Mouse (Mus musculus): ENCODE results near the gene Slc4a11.

Gene Slc4a11

DNA sequence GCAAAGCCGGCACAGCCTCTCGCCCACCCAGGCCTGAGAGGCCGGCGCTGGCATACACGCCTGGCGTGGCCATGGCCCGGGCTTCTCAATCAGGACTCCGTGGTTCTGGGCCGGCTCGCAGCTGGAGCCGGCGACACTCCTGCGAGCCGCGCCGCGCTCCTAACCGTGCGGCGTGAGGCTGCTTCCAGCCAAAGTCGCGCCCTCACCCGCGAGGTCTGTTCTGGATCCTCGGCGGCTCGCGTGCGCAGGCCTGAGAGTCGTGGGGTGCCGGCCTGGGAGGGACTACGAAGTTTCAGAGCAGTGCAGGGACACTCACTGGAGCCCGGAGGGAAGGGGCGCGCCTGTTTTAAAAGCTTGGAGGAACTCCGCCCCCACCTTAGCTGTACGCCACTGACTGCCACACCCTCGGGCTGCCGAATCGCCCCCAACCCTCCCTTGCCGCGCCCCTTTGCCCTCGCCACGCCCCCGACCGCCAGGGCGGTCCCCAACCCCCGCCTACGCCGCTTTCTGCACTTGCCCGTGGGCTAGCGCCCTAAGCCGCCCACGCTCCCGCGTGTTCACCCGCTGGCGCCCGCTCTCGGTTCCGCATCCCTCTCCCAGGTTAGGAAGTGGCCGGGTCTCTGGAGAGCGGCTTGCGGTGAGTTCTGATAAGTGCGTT, at the start of gene Slc4a11:
Slc4a11 (minus strand) TSS at position 367 of the 658 bp plus-strand sequence.
- no peak for DNase-seq (ENCODE audit: low spot score)

DNA sequence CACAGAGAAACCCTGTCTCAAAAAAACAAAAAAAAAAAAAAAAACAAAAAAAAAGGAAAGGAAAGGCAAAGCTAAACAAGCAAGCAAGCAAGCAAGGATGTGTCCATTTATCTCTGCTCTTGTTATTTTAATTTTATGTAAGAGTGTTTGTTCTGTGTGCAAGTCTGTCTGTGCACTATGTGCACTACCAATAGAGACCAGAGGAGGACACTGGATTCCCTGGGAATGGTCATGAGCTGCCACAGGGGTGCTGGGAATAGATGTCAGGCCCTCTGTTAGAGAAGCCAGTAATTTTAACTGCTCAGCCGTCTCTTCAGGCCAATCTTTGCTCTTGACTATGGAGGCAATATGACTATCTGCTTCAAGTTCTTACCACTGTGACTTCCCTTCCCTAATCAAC, 46.3 kb upstream of the Slc4a11 start:
- DNase-seq (ENCODE audit: low spot score), result no peak

DNA sequence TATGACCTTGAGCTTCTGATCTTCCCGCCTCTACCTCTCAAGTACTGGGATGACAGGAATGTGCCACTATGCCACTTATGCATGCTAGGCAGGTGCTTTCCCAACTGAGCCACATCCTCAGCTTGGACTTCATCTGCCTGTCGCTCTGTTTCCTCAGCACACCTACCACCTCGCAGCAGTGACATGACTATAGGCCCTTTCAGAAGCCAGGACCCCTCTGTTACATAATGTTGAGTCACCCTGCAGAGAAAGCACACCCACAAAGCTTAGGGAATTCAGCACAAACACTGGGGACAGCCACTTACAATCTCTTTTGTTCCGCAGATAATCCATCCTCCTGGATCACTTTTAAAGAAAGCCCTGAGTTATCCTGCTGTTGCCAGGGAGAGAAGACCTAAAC, 42.8 kb upstream of the Slc4a11 start:
- no peak for DNase-seq (ENCODE audit: low spot score)

DNA sequence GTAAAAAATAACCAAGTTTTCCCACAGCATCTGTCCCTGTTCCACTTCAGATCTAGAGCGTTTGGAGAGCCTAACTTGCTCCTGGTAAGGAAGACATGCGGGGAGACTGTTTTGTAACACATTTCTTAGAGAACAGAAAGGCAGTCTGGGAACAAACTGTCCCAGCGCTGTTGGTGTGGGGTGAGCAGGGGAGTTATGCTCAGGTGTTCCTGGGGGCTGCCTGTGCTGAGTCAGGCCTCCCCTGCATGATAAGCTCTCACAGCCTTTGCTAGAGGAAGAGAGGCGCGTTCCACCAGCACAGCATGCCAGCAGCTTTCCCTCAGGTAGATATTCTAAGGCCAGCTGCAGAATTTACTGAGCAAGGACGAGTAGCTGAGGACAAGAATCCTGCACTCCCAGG, 40.7 kb upstream of the Slc4a11 start:
- no peak for DNase-seq (ENCODE audit: low spot score)

DNA sequence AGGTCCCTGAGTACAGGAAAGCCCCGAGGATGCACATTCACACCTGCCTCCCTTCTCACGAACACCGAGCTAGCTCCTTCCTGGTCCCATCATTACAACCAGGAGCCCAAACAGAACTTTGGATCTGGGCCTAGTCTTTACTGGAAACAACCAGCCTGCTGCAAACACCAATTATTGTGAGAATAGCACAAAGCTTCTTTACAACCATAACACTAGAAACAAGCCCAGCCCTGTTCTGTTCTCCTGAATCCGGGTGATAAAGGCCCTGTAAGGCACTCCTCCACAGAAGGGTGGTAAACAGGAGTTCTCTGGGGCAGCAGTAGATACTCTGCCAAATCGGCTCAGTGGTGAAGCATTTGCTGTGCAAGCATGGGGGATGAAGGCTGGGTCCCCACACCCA, 38.0 kb upstream of the Slc4a11 start:
- peak; percentile 32 for DNase-seq (ENCODE audit: low spot score)

DNA sequence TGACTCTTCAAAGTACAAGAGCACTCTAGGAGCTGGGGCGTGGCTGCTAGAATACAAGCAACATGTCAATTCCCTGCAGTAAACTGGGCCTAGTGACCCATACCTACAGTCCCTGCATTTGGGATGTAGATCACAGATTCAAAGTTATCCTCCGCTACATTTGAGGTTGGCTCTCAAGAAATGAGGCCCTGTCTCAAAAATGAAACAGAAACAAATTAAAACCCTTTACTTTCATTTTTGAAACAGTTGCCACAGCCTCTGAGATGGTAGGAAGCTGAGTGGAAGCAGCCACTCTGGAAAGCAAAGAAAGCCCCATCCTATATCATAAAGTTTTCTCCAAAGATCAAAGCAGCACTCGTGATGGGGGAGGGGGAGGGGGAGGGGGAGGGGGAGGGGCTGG, 36.1 kb upstream of the Slc4a11 start:
- no peak for DNase-seq (ENCODE audit: low spot score)

DNA sequence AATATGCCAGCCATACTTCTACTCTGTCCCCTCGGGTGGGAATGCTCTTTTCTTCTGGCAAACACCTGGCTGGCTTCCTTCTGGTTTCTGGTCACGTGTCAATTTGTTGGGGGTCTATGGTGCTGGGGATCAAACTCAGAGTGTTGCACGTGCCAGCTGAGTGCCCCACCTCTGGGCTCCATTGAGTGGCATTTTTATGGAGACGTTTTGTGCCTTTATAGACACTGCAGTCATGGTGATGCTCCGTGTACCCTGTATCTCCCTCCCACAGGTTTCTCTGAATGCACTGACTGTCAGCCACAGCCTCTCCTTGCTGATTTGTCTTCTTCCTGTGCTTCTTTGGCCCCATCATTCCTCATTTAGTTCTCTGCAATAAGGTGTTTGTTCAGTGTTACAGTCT, 34.5 kb upstream of the Slc4a11 start:
- DNase-seq (ENCODE audit: low spot score), result no peak

DNA sequence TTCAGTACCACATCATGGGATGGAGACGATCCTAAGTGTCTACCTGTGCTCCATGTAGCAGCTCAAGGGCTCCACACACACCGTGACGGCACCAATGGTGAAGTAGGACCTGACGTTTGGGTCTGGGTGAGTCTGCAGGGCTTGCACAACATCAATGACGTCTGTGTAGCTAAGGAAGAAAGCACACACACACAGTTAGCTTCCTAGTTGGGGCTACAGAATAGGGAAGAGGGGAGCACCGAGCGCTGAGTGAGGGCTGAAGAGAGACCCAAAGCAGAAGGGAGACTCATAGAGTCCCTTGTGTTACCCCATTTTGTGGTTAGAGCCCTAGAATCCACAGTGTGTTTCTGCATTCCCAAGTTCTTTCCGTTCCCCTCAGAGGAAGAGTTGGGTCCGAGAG, 33.4 kb upstream of the Slc4a11 start:
- no peak for DNase-seq (ENCODE audit: low spot score)

DNA sequence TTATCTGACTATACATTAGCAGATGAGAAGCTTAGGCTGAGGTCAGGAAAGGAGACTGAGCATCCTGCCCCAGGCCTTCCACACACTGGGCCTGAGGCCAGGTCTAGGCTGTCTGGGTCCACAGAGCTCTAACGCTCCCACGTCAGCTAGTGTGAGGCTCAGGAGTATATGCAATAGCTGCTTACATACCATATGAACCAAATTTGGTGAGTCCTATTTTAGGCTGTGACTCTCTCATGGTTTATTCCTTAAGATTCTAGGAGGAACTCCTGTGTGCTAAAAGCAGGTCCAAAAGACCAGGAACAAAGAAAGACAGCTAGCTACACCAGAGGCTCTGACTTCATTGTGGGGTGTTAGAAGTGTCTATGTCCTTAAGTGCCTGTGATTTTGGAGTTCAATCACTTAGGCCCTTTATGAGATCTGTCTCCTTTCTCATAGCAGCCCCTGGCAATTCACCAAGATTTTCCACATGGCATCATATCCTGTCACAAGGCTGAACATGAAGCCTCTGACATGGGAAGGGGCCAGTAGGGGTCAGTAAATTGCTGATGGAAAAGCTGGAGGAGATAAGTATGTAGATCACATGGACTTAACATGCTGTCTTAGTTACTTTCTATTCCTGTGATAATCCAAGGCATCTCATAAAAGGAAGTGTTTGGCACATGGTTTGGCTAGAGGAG, 31.7 kb upstream of the Slc4a11 start:
- DNase-seq (ENCODE audit: low spot score), result no peak

DNA sequence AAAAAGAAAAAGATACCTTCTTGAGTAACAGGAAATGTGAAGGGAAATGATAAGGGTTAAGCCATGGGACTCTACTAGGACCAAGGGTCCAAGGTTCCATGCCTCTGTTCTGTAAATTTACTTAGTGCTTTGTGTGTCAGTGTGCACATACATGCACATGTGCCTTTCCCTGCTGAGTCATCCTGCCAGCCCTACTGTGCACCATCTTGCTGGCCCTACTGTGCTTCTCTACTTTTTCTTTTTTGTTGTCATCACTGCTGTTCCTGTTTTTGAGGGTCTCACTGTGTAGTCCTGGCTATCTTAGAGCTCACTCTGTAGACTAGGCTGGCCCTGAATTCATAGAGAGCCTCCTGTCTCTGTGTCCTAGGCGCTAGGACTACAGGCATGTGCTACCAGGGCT, 30.4 kb upstream of the Slc4a11 start:
- no peak for DNase-seq (ENCODE audit: low spot score)

DNA sequence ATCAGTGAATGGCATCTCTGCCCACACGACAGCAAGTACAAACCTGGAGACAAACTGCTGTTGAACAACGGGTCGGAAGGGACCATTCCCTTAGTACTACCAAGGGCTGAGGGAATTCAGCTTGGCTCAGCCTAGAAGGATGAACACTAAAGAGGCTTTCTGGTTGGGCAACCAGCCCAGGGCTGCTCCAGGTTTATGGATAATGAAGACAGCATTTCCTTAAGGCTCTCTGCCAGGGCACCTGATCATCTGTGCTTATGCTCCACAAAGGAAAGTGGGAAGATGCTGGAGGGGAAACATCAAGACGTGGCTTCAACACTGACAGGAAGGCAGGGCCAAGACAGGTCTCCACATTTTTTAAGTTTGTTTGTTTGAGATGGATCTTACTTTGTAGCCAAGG, 27.1 kb upstream of the Slc4a11 start:
- DNase-seq (ENCODE audit: low spot score), result no peak

DNA sequence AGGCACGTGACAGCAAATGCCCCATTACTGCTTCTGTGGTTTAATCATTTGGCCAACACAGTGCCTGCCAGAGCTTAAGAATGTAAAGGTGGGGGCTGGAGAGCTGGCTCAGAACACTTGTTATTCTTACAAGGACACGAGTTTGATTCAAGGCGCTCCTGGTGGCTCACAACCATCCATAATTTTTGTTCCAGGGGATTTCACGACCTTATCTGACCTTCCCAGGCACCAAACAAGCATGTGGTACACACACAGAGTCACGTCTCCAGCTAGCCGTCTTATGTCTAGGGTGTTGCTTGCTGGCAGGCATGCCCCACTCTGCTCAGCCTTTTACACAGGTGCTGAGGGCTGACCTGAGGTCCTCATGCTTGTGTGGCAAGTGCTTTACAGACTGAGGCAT, 20.6 kb upstream of the Slc4a11 start:
- no peak for DNase-seq (ENCODE audit: low spot score)

DNA sequence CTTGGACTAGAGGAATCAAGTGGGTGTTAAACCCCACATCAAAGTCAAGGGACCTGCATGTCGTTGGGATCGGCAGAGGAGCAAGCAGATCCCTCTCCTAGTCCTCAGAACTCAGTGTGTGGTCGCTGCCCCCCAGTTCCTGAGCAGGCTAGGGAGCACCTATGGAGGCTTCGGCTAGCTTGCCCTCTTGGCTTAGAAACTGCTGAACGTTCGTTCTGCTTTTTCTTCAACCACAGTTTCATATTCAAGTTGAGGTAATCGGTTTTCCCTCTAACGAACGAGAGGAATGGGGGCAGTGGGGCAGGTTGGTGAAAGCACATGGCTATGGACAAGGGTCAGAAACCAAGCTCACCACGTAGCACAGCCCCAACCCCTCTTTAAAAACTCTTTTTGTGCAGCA, 9.7 kb upstream of the Slc4a11 start:
- no peak for DNase-seq (ENCODE audit: low spot score)

DNA sequence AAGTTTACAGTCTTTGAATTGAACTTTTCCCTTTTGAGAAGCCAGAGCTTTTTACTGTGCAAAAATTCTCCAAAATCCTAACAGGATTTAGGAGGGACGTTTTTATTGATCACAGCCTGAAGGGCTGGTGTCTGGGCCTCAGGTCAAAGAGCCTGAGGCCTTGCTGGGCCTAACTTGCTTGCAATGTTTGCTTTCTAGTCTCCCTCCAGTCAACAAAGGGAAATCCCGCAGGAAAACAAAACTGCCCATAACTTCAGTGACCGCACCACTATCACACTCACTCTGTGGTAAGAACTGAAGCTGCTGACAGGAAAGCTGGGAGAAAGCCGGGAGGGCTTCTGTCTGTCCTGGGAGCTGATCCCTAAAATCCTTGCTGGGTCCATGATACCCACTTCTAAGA, 9.3 kb upstream of the Slc4a11 start:
- DNase-seq (ENCODE audit: low spot score), result no peak

DNA sequence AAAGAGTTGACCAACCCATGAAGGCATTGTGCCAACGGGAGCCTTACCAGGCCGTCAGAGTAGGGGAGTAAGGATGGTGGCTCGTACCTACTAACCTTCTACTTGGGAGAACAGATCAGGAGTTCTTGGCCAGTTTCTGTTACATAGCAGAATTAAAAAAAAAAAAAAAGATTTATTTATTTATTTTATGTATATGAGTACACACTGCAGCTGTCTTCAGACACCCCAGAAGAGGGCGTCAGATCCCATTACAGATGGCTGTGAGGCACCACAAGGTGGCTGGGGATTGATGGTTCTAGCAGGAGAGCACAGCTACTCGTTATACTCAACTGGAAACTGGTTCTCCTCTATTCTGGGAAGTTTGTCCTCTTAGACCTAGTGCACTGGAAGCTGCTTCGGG, 7.9 kb upstream of the Slc4a11 start:
- DNase-seq (ENCODE audit: low spot score), result no peak

DNA sequence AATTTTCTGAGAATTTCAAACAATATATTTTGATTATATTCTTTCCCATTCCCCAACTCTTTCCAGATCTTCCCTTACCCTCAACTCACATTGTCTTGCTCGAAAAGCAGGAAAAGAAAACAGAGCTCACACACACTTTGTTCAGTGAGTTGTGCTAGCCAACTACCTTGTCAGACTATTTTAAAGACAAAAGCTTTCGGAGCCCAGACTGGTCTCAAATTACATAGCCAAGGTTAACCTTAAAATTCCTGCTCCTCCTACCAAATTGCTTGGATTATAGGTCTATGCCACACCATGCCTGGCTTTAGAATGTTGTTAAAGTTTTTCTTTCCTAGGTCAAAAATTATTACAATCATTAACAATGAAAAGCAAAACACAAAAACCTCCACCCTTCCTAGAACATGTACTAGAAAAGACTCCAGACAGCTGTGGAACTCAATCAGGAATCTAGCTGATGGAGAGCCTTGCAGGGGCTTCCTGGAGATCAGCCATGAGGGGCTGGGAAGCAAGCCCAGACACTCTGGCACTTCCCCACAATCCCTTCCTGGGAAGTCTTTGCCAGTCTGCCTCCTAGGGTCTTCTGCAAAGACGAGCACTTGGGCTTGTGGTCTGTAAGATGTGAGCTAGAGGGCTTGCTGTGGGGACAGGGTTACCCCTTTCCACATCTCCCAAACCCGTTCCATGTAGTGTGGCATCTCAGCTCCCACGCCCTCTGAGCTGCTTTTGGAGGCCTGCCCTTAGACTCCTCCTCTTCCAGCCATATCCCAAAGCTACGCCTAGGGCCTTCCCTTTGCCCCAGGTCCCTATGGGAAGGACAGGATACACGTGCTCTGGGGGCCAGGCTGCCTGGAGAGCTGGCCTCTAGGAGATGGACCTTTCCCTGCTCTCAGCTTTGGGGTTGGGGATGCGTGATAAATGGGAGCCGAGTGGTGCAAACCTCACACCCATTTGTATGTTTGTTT, 7.0 kb upstream of the Slc4a11 start:
- DNase-seq (ENCODE audit: low spot score), result no peak

DNA sequence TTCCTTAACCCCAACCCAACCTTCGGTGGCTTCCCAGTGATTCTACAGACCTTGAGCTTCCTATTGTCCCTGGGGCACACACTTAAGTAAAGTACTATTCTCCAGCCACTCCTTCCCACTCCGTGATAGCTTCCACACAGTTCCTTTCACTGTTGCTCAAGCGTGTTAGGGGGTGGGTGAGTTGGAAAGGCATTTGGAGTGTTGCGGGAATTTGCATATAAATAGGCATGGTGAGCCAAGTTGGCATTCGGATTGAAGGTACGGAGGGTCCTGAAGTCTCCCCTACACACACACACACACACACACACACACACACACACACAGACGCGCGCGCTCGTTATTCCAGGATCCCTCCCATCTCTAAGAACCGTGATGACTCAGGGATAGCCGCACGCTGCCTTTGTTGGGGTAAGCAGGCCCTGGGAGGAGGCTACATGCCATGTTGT, 525 bp upstream of the Slc4a11 start:
- no peak for DNase-seq (ENCODE audit: low spot score)

DNA sequence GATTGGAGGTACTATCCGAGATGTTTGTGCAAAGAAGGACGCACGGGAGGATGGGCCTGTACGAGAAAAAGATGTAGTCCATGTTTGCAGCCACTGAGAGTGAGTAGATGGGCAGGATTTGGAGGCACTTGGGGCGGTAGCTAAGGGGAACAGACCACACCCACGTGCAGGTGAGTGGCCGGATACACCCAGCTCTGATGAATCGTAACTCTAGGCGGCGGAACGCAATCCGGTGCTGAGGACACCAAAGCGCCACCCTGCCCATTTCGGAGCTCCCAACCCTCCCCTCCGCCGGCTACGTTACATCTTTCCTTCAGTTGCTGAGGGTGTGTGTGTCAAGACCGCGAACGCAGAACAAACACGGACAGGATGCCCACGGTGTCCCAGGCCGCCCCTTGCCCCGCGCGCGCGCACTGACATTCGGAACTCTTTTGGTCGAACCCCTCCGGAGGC, 593 bp downstream of the Slc4a11 start:
- DNase-seq (ENCODE audit: low spot score), result no peak

DNA sequence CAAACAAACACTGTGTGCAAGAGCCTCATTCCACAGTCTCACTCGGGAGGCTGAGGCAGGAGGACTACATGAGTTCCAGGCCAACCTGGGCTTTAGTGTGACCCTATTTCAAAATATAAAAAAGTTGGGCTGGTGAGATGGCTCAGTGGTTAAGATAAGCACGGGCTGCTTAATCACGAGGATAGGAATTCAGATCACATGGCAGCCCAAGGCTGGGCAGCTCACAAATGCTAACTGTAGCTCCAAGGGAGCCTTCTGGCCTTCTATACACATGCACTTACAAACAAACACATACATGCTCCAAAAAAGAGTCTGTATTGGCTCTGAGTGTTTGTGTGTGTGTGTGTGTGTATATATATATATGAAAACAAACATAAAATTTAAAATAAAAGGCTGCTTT, 3.8 kb downstream of the Slc4a11 start:
- DNase-seq (ENCODE audit: low spot score), result no peak

DNA sequence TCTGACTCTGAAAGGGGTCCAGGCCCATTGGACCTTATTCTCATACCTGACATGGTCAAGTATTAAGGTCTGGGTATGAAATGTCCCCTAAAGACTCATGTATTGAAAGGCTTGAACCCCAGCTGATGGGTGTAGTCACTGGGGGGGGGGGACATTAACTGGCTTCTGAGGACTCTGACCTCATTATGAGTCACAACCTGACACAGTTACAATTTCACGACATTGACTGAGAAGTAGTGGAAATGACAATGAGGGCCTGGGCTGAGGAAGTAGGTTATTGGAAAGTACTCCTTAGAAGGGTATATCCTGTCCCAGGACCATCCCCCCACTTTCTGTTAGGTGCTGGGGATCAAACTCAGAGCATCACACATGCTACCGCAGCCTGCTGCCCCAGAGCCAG, 8.3 kb downstream of the Slc4a11 start:
- DNase-seq (ENCODE audit: low spot score), result no peak

DNA sequence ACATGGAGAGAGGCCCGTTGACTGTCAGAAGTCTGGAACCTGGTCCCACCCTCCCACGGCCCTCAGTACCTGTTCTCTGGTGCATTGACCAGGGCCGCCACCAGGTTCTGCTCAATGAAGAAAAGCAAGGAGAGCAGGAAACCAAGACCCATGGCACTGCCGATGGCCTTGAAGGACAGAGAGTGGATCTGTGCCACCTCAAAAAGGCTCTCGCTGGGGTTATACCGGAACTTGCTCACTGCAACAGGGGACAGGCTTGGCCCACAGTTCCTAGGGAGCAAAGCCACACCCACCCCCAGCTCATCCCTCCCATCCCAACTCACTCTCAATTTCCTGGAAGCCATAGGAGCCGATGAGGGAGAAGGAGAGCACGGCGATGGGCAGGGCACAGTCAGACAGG, 11.9 kb downstream of the Slc4a11 start:
- no peak for DNase-seq (ENCODE audit: low spot score)

DNA sequence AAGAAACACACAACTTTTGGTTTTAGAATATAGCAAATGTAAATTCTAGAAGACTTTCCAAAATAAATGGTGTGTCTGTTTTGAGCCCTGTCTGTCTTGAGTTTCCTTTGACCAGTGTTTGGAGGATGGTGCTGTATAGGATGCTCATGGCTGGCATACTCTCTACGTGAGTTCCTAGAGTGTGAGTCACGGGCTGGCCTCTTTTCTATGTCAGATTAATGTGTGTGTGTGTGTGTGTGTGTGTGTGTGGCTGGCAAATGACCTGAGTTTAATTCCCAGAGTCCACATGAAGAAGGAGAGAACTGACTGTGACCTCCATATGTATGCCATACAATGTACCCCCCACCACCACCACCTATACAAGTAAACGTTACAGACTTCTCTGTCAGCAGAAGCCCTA, 15.8 kb downstream of the Slc4a11 start:
- no peak for DNase-seq (ENCODE audit: low spot score)

DNA sequence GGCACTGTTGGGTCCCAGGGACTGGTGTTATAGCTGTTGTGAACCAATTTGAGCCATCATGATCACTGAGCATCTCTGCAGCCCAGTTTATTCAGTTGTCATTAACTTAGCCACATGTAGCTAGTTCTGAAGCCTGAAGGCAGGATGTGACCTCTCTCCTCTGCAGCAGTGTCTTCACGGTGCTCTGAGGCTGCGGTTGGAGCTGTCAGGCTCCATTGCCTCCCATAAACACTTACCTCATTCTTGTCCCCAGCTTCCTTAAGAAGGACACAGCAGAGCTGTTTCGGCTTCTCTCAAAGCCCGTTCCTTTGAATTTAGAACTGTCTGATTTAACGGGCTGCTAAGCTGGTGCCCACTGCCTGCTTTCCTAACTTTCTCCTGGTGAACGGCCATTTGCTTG, 17.4 kb downstream of the Slc4a11 start:
- DNase-seq (ENCODE audit: low spot score), result no peak
